In the genomic region with DNA sequence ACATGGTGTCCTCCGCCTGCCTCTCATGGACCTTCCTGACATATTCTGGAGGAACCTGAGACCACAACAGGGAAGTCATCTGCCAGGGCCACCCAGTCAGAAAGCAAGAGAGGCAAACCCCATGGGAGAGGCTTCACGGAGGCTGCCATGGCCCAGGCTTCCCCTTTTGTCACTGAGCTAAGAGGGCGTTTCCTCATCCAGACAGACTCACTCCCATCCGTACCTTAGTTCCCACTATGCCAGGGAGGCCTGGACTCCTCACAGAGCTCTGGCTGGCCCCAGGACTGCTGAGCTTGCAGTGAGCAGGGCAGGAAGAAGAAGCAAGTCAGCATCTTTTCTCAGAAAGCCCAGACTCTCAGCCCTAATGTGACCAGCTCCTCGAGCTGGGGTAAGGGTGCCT, we compare ENCODE assay signal across 13 mouse cellular contexts. TPM values are rescaled to one million over a fixed set of nuclear protein-coding genes. Genes with fewer than 3 reads are reported as not detected.
DNase-seq lines count a peak whose midpoint lies in the region; ATAC-seq and TF ChIP-seq lines count a peak whose summit lies in the region.
"Had no signal": no experiment of that assay in that cellular context is flagged by ENCODE, and none has a peak within 500 bp of the region (broad histone marks: within the 10 kb centered on the region; RNA-seq: fewer than 3 reads in every experiment).

No protein-coding gene starts in this region.

- H3K27me3 ChIP-seq in lung, postnatal 0 days (replicated peaks; ENCODE audit: insufficient read depth, low read length): no peaks in the 10 kb centered on the region
- H3K27me3 ChIP-seq in spleen, adult 2 months (ENCODE audit: control insufficient read depth, insufficient read depth, low read length): no peaks in the 10 kb centered on the region
- no peaks in the 10 kb centered on the region for H3K27me3 ChIP-seq in midbrain, postnatal 0 days (ENCODE audit: insufficient read depth, low read length)
- H3K27me3 ChIP-seq in forebrain, embryonic 11.5 days (ENCODE audit: control insufficient read depth, insufficient read depth, low read length): no peaks in the 10 kb centered on the region
- H3K27me3 ChIP-seq: heart, embryonic 15.5 days; hindbrain, embryonic 15.5 days; liver, embryonic 15.5 days had no signal

- no peak for TF ChIP-seq POLR2A in spleen, adult 2 months (IDR thresholded peaks at IDR 0.05; ENCODE audit: low read depth, low read length)

- no peak overlapping the region for H3K27ac ChIP-seq in gastrocnemius, adult 2 months
- no peak overlapping the region for H3K27ac ChIP-seq in lung, postnatal 0 days (ENCODE audit: low read length)
- H3K27ac ChIP-seq in spleen, adult 2 months (ENCODE audit: insufficient read depth, low read length): peak overlapping the region; percentile 48
- H3K27ac ChIP-seq in midbrain, postnatal 0 days (ENCODE audit: low read depth, low read length): no peak overlapping the region
- no peak overlapping the region for H3K27ac ChIP-seq in forebrain, embryonic 11.5 days (ENCODE audit: low read depth, low read length)
- H3K27ac ChIP-seq: heart, embryonic 15.5 days; hindbrain, embryonic 15.5 days; liver, embryonic 15.5 days had no signal

- H3K4me3 ChIP-seq in gastrocnemius, adult 2 months: no peak overlapping the region
- H3K4me3 ChIP-seq in lung, postnatal 0 days (ENCODE audit: low read depth, low read length): no peak overlapping the region
- H3K4me3 ChIP-seq in spleen, adult 2 months (ENCODE audit: extremely low read depth, insufficient read depth, insufficient read length): no peak overlapping the region
- no peak overlapping the region for H3K4me3 ChIP-seq in midbrain, postnatal 0 days (ENCODE audit: low read depth, low read length)
- H3K4me3 ChIP-seq in forebrain, embryonic 11.5 days (ENCODE audit: low read depth, low read length): no peak overlapping the region
- H3K4me3 ChIP-seq: heart, embryonic 15.5 days; hindbrain, embryonic 15.5 days; liver, embryonic 15.5 days; myocyte had no signal

- TF ChIP-seq CTCF in gastrocnemius, adult 2 months (IDR thresholded peaks at IDR 0.05): no peak
- no peak for TF ChIP-seq CTCF in lung, postnatal 0 days (IDR thresholded peaks at IDR 0.05)
- no peak for TF ChIP-seq CTCF in spleen, adult 2 months (IDR thresholded peaks at IDR 0.05; ENCODE audit: extremely low read depth, insufficient read depth, insufficient read length, insufficient replicate concordance)
- TF ChIP-seq CTCF in midbrain, postnatal 0 days (IDR thresholded peaks at IDR 0.05): no peak

- intact Hi-C loops in gastrocnemius, adult 2 months (cut with DNase I): no loop called here

- H3K4me1 ChIP-seq in lung, postnatal 0 days (ENCODE audit: insufficient read depth, low read depth, low read length): peaks cover 7% of the 10 kb centered on the region; the same call in 1 of the 2 replicates
- H3K4me1 ChIP-seq in spleen, adult 2 months (ENCODE audit: control insufficient read depth, insufficient read depth, insufficient read length): peaks cover 27% of the 10 kb centered on the region
- peaks cover 13% of the 10 kb centered on the region; the same call in 1 of the 2 replicates for H3K4me1 ChIP-seq in midbrain, postnatal 0 days (ENCODE audit: insufficient read depth, low read length)
- peaks cover 11% of the 10 kb centered on the region; the same call in 1 of the 2 replicates for H3K4me1 ChIP-seq in forebrain, embryonic 11.5 days (replicated peaks; ENCODE audit: control insufficient read depth, insufficient read depth, low read length)

- ATAC-seq in lung, postnatal 0 days: no peak
- ATAC-seq in granulocyte monocyte progenitor cell, adult 5-6 weeks (replicated peaks; ENCODE audit: poor library complexity, severe bottlenecking): peak; percentile 78
- ATAC-seq in midbrain, postnatal 0 days (ENCODE audit: low FRiP score): no peak
- ATAC-seq in forebrain, embryonic 11.5 days (replicated peaks; ENCODE audit: low FRiP score): no peak

- no peaks in the 10 kb centered on the region for H3K36me3 ChIP-seq in lung, postnatal 0 days (ENCODE audit: insufficient read depth, low read length)
- peaks cover 1% of the 10 kb centered on the region for H3K36me3 ChIP-seq in spleen, adult 2 months (ENCODE audit: control insufficient read depth, insufficient read depth, low read length)
- H3K36me3 ChIP-seq in midbrain, postnatal 0 days (ENCODE audit: insufficient read depth, low read length): peaks cover 12% of the 10 kb centered on the region; the same call in 1 of the 2 replicates
- H3K36me3 ChIP-seq in forebrain, embryonic 11.5 days (ENCODE audit: control insufficient read depth, insufficient read depth, low read length): no peaks in the 10 kb centered on the region; the same call in 1 of the 2 replicates
- H3K36me3 ChIP-seq: heart, embryonic 15.5 days; liver, embryonic 15.5 days had no signal

- WGBS in lung, postnatal 0 days: 85% methylated on average over 5 of the region's 5 CpGs
- WGBS in spleen, adult 2 months: 29% methylated on average over 5 of the region's 5 CpGs
- WGBS in midbrain, postnatal 0 days: 85% methylated on average over 5 of the region's 5 CpGs
- 86% methylated on average over 5 of the region's 5 CpGs for WGBS in forebrain, embryonic 11.5 days

- no peak overlapping the region for H3K9ac ChIP-seq in lung, postnatal 0 days (replicated peaks; ENCODE audit: low read depth)
- H3K9ac ChIP-seq in midbrain, postnatal 0 days (replicated peaks; ENCODE audit: low read length, poor library complexity, severe bottlenecking): no peak overlapping the region
- no peak overlapping the region for H3K9ac ChIP-seq in forebrain, embryonic 11.5 days (ENCODE audit: low read length)
- H3K9ac ChIP-seq: heart, embryonic 15.5 days; hindbrain, embryonic 15.5 days; liver, embryonic 15.5 days had no signal

- peak; percentile 49 for DNase-seq in gastrocnemius, adult 2 months
- no peak for DNase-seq in gastrocnemius, postnatal 10 days
- DNase-seq in lung, adult 18-20 months: peak; percentile 30 to 49
- no peak for DNase-seq in lung, postnatal 0 days (ENCODE audit: low spot score)
- peak; percentile 42 to 71 for DNase-seq in spleen, adult 2 months (ENCODE audit: low read depth in 1 of 2, low spot score in 2 of 2)
- no peak for DNase-seq in midbrain, postnatal 0 days (ENCODE audit: low spot score)
- no peak for DNase-seq in forebrain, embryonic 11.5 days (ENCODE audit: low spot score)
- DNase-seq: thymus, adult 2 months had no signal

- no peak overlapping the region for H3K4me2 ChIP-seq in lung, postnatal 0 days (replicated peaks; ENCODE audit: low read depth, low read length)
- no peak overlapping the region for H3K4me2 ChIP-seq in midbrain, postnatal 0 days (ENCODE audit: low read depth, low read length, poor library complexity, severe bottlenecking)
- H3K4me2 ChIP-seq in forebrain, embryonic 11.5 days (ENCODE audit: low read depth, low read length, severe bottlenecking): no peak overlapping the region
- H3K4me2 ChIP-seq: heart, embryonic 15.5 days; hindbrain, embryonic 15.5 days; liver, embryonic 15.5 days had no signal

- H3K9me3 ChIP-seq in lung, postnatal 0 days (ENCODE audit: low read length): no peaks in the 10 kb centered on the region
- no peaks in the 10 kb centered on the region for H3K9me3 ChIP-seq in midbrain, postnatal 0 days (ENCODE audit: low read length)
- no peaks in the 10 kb centered on the region for H3K9me3 ChIP-seq in forebrain, embryonic 11.5 days (ENCODE audit: control insufficient read depth, low read length)
- H3K9me3 ChIP-seq: heart, embryonic 15.5 days; hindbrain, embryonic 15.5 days; liver, embryonic 15.5 days had no signal

- TF ChIP-seq EP300 in lung, postnatal 0 days (IDR thresholded peaks at IDR 0.05): no peak

RNA-seq across cellular contexts. Expression of gene Pqlc2, which starts 2.6 kb away (rescaled TPM):
- total RNA-seq in gastrocnemius, adult 2 months (2021): 1 to 10 TPM; 4.9 to 7.2 TPM
- 1 to 10 TPM; 4.9 to 5.6 TPM for total RNA-seq in gastrocnemius, postnatal 10 days (2021)
- 14.4 and 17.4 TPM in 2 replicates for polyA plus RNA-seq in lung, postnatal 0 days (2015; fragmentation: Nextera tagmentation; extraction: Ambion mirVana)
- total RNA-seq in granulocyte monocyte progenitor cell, adult 5-6 weeks (2014; fragmentation: Nextera tagmentation): 5.4 and 7.7 TPM in 2 replicates
- 2.3 and 3.5 TPM in 2 replicates for total RNA-seq in granulocyte monocyte progenitor cell, adult 5-6 weeks (2017)
- 48.3 and 54.1 TPM in 2 replicates for polyA plus RNA-seq in spleen, adult 2 months (2012; rRNA removed)
- 19.3 and 26.5 TPM in 2 replicates for total RNA-seq in midbrain, postnatal 0 days (2014; rRNA removed)
- 10.9 and 15.2 TPM in 2 replicates for polyA plus RNA-seq in midbrain, postnatal 0 days (2015; fragmentation: Nextera tagmentation; extraction: Ambion mirVana)
- 11.4 and 16.4 TPM in 2 replicates for polyA plus RNA-seq in forebrain, embryonic 11.5 days (2014; fragmentation: Nextera tagmentation; extraction: Ambion mirVana)

RNA-seq across cellular contexts. Expression of gene Akr7a5, which starts 2.6 kb away (rescaled TPM):
- total RNA-seq in gastrocnemius, adult 2 months (2021): 10 to 100 TPM; 31.2 to 34.7 TPM
- 10 to 100 TPM; 32.7 to 36.9 TPM for total RNA-seq in gastrocnemius, postnatal 10 days (2021)
- 60.0 and 61.4 TPM in 2 replicates for polyA plus RNA-seq in lung, postnatal 0 days (2015; fragmentation: Nextera tagmentation; extraction: Ambion mirVana)
- total RNA-seq in granulocyte monocyte progenitor cell, adult 5-6 weeks (2014; fragmentation: Nextera tagmentation): 16.6 and 25.0 TPM in 2 replicates
- 5.9 and 12.2 TPM in 2 replicates for total RNA-seq in granulocyte monocyte progenitor cell, adult 5-6 weeks (2017)
- 22.0 and 32.8 TPM in 2 replicates for polyA plus RNA-seq in spleen, adult 2 months (2012; rRNA removed)
- total RNA-seq in midbrain, postnatal 0 days (2014; rRNA removed): 45.0 and 65.4 TPM in 2 replicates
- polyA plus RNA-seq in midbrain, postnatal 0 days (2015; fragmentation: Nextera tagmentation; extraction: Ambion mirVana): 64.4 and 65.6 TPM in 2 replicates
- 97.4 and 103 TPM in 2 replicates for polyA plus RNA-seq in forebrain, embryonic 11.5 days (2014; fragmentation: Nextera tagmentation; extraction: Ambion mirVana)

RNA-seq across cellular contexts. Expression of gene Mrto4, which starts 44.5 kb away (rescaled TPM):
- total RNA-seq in gastrocnemius, adult 2 months (2021): 10 to 100 TPM; 34.9 to 35.7 TPM
- total RNA-seq in gastrocnemius, postnatal 10 days (2021): 10 to 100 TPM; 44.3 to 44.9 TPM
- polyA plus RNA-seq in lung, postnatal 0 days (2015; fragmentation: Nextera tagmentation; extraction: Ambion mirVana): 34.5 and 36.1 TPM in 2 replicates
- total RNA-seq in granulocyte monocyte progenitor cell, adult 5-6 weeks (2014; fragmentation: Nextera tagmentation): 143 and 158 TPM in 2 replicates
- 93.4 and 94.5 TPM in 2 replicates for total RNA-seq in granulocyte monocyte progenitor cell, adult 5-6 weeks (2017)
- polyA plus RNA-seq in spleen, adult 2 months (2012; rRNA removed): 15.2 and 19.0 TPM in 2 replicates
- 32.0 and 36.1 TPM in 2 replicates for total RNA-seq in midbrain, postnatal 0 days (2014; rRNA removed)
- polyA plus RNA-seq in midbrain, postnatal 0 days (2015; fragmentation: Nextera tagmentation; extraction: Ambion mirVana): 68.3 and 75.0 TPM in 2 replicates
- polyA plus RNA-seq in forebrain, embryonic 11.5 days (2014; fragmentation: Nextera tagmentation; extraction: Ambion mirVana): 131 and 138 TPM in 2 replicates

RNA-seq across cellular contexts. Expression of gene Emc1, which starts 44.5 kb away (rescaled TPM):
- 10 to 100 TPM; 29.1 to 32.6 TPM for total RNA-seq in gastrocnemius, adult 2 months (2021)
- total RNA-seq in gastrocnemius, postnatal 10 days (2021): 10 to 100 TPM; 30.7 TPM
- polyA plus RNA-seq in lung, postnatal 0 days (2015; fragmentation: Nextera tagmentation; extraction: Ambion mirVana): 11.3 and 11.6 TPM in 2 replicates
- total RNA-seq in granulocyte monocyte progenitor cell, adult 5-6 weeks (2014; fragmentation: Nextera tagmentation): 20.2 and 24.4 TPM in 2 replicates
- total RNA-seq in granulocyte monocyte progenitor cell, adult 5-6 weeks (2017): 34.4 and 39.2 TPM in 2 replicates
- polyA plus RNA-seq in spleen, adult 2 months (2012; rRNA removed): 17.2 and 23.3 TPM in 2 replicates
- 70.3 and 78.3 TPM in 2 replicates for total RNA-seq in midbrain, postnatal 0 days (2014; rRNA removed)
- polyA plus RNA-seq in midbrain, postnatal 0 days (2015; fragmentation: Nextera tagmentation; extraction: Ambion mirVana): 49.3 and 50.3 TPM in 2 replicates
- polyA plus RNA-seq in forebrain, embryonic 11.5 days (2014; fragmentation: Nextera tagmentation; extraction: Ambion mirVana): 30.2 and 31.9 TPM in 2 replicates

RNA-seq across cellular contexts. Expression of gene Ubr4, which starts 44.5 kb away (rescaled TPM):
- total RNA-seq in gastrocnemius, adult 2 months (2021): 100 to 1,000 TPM in 1 of 2 experiments, 10 to 100 TPM in 1; 94.7 to 125 TPM
- total RNA-seq in gastrocnemius, postnatal 10 days (2021): 10 to 100 TPM; 79.7 to 99.0 TPM
- 49.2 and 50.8 TPM in 2 replicates for polyA plus RNA-seq in lung, postnatal 0 days (2015; fragmentation: Nextera tagmentation; extraction: Ambion mirVana)
- 91.2 and 91.4 TPM in 2 replicates for total RNA-seq in granulocyte monocyte progenitor cell, adult 5-6 weeks (2014; fragmentation: Nextera tagmentation)
- 47.2 and 49.5 TPM in 2 replicates for total RNA-seq in granulocyte monocyte progenitor cell, adult 5-6 weeks (2017)
- 201 and 204 TPM in 2 replicates for polyA plus RNA-seq in spleen, adult 2 months (2012; rRNA removed)
- total RNA-seq in midbrain, postnatal 0 days (2014; rRNA removed): 164 and 176 TPM in 2 replicates
- 59.8 and 63.6 TPM in 2 replicates for polyA plus RNA-seq in midbrain, postnatal 0 days (2015; fragmentation: Nextera tagmentation; extraction: Ambion mirVana)
- polyA plus RNA-seq in forebrain, embryonic 11.5 days (2014; fragmentation: Nextera tagmentation; extraction: Ambion mirVana): 100 and 106 TPM in 2 replicates

Comparison
In these comparisons a context has a peak if more than half of its experiments do, and no peak if none do; other contexts are left out.
1. DNase-seq: peak in gastrocnemius, adult 2 months (single experiment), lung, adult 18-20 months (2 of 2) and spleen, adult 2 months (2 of 2); none in gastrocnemius, postnatal 10 days (single experiment), lung, postnatal 0 days (single experiment), midbrain, postnatal 0 days (single experiment) and forebrain, embryonic 11.5 days (single experiment).